Mouse (Mus musculus) left cerebral cortex, postnatal 10 days (tissue): ENCODE results near the gene Ddx42. TPM values are rescaled to one million over a fixed set of nuclear protein-coding genes. Genes with fewer than 3 reads are reported as not detected.

Experiments
- DNase-seq, 2 experiments: peaks; one replicate each; pipeline ENCODE4 v3.0.0; 2021 to 2022; ENCODE audit warnings: low spot score in 2 of 2, mixed read lengths in 1 of 2; ENCODE audit errors: extremely low spot score in 1 of 2
- intact Hi-C: fragments of 180-260 bp; cut with DNase I; formaldehyde crosslinking; loops from one replicate; pipeline ENCODE4 v1.15.1; 2025
- total RNA-seq, 2 experiments: library from RNA; stranded (reverse); gene quantifications; 2 replicates each; pipeline ENCODE4 v1.2.3; 2021

The Ddx42 gene
- 10 to 100 TPM; 67.9 to 72.7 TPM for total RNA-seq

DNA sequence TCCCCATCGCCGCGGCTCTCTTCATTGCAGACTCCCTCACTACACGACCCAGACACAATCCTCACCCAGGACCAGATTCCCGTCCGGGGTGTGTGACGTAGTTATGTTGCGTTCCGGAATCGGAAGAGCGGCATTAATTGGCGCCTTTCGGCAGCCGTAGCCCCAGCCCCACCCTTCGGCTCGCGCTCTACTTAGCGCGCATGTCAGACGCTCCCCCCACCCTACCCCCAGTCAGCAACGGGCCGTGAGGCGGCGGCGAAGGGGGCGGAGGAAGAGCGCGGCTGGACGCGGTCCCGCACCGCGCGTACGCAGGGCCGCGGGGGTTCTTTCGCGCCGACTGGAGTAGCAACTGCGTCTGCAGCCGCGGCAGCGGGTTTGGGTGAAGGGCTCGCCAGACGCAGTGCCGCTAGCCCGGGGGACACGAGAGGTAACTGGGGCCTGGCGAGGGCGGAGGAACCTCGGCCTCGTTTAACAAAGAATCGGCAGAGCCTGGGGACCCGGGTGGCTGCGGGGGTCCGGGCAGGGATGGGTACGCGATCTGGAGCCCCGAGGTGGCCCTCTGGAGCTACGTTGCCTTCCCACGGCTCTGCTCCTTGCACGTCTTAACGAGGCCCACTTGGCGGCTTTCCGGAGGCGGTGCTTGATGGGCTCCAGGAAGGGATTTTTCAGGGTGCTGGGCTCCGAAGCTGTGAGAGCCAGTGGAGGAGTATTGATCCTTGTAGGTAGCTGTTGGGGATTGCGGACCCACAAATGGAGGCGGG is at the start of gene Ddx42:
Gene Ddx42, plus strand, starts transcription at position 197 of the 761 bp plus-strand sequence.
- peak; percentile 90 to 96 for DNase-seq
- intact Hi-C loops, result no loop called here

DNA sequence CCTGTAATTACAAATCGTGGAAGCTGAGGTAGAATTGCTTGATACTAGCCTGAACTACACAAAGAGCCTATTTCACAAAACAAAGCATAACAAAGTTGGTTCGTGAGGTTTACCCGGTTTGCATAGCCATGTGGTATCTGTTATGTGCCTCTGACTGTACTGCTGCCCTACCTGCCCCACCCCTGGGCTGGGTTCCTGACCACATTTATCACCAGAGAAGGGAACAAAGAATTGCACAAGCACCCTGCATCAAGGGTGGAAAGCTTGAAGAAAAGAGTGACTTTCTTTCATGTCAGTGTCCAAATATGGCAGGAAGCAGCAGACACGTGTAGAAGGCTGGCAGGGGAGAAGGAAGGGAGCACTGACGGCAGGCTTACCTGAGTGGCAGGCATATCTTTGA is 49.3 kb upstream of the Ddx42 start:
- DNase-seq, result no peak
- intact Hi-C loops, result no loop called here

DNA sequence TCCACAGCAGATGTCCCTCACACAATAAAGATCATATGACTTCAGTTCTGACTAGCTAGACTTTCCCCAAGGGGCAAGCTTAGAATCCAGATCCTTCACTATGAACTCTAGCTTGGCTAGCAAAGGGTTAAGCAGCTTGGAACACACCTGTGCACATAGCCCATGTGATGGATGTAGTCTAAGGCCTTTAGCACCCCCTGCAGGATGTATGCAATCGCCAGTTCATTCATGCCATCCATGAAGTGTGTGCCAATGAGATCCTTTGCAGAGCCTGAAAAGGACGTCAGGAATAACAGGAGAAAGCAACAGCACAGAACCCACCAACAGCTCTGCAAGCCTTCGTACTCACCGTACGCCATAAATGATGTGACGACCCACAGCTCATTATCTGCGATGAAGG is 45.9 kb upstream of the Ddx42 start:
- no peak for DNase-seq
- intact Hi-C loops, result no loop called here

DNA sequence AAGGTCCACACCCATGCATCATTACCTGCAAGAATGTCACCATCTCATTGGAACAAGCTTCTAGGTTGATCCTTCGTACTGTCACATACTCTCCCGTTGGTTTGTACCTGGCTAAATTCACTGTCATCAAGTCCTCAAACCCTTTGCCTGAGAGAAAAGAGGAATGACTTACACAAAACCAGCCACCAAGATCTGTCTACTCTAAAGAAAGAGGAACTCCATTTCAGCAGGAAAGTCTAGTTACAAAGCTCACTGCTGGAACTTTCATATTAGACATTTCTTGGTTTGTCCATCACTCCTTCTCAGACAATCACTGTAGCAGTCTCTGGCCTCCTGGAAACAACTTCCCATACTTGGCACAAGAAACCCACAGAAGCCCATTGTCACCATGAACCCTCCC is 43.5 kb upstream of the Ddx42 start:
- intact Hi-C loops, result no loop called here
- DNase-seq, result no peak

DNA sequence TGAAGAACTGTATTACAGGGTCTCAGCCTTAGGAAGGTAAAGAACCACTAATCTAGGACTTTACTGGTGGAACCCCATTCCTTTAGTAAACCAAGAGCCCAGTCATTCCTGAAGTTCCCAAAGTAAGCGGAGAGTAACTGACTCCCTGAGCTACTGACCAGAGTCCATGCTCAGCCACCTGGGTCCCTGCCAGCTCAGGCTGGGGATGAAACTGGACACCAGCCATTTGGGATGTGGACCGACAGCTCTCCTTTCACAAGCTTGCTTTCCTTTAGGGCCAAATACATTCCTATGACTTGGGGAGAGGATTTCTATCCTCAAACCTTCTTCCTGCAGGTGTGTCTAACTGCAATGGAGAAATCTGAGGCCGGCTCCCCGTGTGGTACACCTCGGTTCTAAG is 42.4 kb upstream of the Ddx42 start:
- no peak for DNase-seq
- intact Hi-C loops, result no loop called here

DNA sequence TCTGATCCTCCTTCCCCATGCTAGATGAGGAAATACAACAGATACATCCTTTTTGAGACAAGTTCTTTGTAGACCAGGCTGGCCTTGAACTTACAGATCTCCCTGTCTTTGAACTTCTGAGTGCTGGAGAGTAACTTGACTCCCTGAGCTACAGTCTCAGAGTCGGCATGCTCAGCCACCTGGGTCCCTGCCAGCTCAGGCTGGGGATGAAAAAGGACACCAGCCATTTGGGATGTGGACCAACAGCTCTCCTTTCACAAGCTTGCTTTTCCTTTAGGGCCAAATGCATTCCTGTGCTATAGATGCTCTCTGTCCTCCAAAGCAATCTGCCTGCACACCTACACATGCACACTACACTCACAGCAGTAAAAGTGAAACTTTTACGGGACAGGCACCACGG is 41.6 kb upstream of the Ddx42 start:
- intact Hi-C loops, result no loop called here
- no peak for DNase-seq

DNA sequence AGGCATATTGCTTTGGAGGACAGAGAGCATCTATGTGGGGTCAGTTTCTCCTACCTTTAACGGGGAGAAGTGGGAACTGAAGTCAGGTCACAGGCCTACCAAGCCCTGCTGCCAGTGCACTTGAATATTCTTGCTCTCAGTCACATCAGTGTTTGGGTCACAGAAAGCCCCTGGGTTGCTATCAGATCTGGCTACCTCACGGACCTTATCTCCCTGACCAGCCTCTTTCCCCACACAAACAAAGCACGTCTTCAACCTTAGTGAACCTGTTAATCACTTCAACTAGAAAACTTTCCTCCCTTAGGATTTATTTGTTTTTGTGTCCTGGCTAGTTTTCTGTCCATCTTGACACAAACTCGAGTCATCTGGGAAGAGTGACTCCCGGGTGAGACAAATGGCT is 40.4 kb upstream of the Ddx42 start:
- intact Hi-C loops, result no loop called here
- no peak for DNase-seq

DNA sequence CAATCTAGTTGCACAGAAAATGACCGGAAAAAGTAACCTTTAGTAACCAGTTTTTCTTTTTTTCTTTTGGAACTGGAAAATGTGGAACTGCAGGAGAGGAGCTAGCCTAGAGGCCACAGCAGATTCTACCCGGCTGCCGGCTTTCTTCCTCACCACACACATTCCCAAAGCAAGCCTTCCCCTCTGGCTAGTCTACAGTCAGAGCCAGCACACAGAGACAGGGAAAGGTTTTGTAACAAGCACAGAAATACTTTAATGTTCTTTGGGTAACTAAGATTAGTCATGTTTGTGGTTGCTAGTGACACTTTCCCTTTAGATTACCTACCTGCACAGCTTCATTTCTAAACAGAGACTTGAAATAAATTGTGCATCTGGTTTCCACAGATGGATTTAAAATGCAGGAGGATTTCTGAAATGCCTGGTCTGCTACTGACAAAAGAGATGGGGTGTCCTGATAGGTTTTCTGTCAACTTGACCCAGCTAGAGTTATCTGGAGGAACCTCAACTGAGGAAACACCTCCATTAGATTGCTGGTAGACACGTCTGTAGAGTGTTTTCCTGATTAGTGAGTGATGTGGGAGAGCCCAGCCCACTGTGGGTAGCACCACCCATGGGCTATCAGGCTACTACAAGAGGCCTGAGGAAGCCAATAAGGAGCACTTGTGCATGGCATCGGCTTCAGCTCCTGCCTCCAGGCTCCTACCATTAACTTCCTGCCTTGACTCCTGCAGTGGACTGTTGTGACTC is 38.5 kb upstream of the Ddx42 start:
- no peak for DNase-seq
- intact Hi-C loops, result no loop called here

DNA sequence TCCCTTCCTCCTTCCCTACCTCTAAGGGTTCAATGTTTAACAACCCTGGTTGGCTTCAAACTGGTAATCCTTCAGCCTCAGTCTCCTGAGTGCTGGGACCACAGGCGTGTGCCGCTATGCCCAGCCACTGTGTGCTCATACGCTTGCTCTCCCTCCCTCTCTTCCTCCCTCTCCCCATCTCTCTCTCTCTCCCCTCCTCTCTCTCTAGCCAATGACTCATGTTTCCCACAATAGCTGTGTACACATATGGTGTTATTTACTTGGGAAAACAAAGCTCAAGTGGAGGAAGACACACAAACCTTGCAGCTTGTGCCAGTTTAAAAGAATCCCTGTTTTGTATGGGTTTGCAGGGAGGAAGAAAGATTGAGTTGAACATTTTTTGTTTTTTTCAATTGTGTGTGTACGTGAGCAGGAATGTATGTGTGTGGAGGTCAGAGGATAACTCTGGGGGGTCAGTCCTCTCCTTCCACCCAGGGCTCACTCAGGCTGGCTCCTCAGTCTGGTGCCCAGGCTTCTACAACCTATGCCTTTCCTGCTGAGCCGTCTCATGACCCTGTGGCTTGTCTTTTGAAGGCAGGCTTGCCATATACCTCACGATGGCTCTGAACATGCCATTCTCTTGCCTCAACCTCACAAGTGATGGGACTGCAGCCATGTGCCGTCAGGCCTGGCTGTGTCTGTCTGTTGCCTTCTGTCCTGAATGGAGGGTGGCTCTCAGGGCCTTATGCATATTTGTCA is 36.8 kb upstream of the Ddx42 start:
- intact Hi-C loops, result no loop called here
- DNase-seq, result no peak

DNA sequence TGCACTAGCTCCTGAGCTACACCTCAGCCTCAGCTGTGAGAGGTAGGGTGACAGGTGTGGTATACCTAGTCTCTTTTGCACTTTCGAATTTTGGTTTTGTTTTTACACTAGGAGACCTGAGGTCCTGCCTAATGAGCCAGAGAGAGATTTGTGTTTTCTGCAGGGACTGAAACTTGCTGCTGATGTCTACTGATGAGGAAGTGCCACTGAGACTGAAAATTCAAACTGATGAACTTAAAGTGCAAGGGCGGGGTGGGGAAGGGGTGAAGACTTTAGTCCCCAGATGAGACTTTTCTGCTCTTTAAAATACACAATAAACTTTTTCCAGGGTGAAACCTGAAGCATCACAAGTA is 36.3 kb upstream of the Ddx42 start:
- DNase-seq, result no peak
- intact Hi-C loops, result no loop called here

DNA sequence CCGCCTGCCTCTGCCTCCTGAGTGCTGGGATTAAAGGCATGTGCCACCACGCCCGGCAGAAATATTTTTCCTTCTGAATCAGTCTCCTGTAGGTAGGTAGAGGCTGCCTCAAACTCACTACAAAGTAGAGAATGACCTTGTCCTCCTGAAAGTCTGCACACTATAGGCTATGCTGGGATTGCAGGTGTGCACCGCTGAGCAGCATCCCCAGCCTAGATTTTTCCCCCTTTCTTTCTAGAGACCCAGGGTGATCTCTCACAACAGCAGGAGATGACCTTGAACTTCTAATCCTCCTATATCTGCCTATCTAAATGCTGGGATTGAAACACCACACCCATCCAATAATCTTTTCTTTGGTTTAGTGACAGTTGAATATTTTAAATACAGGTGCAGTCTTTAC is 29.4 kb upstream of the Ddx42 start:
- no peak for DNase-seq
- intact Hi-C loops, result no loop called here

DNA sequence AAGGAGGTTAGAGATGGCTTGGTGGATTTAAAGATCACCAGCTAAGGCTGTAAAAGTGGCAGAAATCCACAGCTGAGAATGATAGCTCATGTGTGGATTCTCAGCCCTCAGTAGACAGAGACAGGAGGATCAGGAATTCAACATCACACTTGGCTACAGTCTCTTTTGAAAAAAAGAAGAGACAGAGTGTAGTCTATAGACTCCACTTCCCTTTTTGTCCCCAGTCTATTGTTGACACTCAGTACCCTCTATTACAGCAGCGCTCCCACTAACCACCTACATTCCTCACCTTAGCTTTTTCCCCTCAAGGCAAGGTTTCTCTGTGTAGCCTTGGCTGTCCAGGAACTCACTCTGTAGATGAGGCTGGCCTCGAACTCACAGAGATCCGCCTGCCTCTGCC is 25.0 kb upstream of the Ddx42 start:
- intact Hi-C loops, result loop anchor here (2.0 kb wide), 1 partner anchor 31 kb away; the partner anchor contains the start of genes Gm10840 and Limd2
- DNase-seq, result no peak

DNA sequence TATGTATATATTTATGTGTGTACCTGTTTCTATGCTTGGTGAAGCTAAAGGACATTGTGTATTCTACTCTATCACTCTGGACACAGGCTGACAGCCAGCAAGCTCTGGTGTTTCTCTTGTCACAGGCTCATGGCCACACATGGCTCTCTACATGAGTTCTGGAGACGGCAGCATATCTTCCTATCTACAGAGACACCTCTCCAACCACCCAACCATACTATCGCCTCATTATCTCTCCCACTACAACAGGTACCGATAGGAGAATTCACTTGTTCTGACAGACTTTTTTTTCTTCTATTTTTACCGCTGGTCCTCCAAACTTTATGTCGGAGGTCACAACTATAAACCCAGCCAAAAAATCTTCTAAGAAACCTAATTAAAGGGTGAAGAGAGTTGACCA is 24.5 kb upstream of the Ddx42 start:
- no peak for DNase-seq
- intact Hi-C loops, result loop anchor here (2.0 kb wide), 1 partner anchor 31 kb away; the partner anchor contains the start of genes Gm10840 and Limd2

DNA sequence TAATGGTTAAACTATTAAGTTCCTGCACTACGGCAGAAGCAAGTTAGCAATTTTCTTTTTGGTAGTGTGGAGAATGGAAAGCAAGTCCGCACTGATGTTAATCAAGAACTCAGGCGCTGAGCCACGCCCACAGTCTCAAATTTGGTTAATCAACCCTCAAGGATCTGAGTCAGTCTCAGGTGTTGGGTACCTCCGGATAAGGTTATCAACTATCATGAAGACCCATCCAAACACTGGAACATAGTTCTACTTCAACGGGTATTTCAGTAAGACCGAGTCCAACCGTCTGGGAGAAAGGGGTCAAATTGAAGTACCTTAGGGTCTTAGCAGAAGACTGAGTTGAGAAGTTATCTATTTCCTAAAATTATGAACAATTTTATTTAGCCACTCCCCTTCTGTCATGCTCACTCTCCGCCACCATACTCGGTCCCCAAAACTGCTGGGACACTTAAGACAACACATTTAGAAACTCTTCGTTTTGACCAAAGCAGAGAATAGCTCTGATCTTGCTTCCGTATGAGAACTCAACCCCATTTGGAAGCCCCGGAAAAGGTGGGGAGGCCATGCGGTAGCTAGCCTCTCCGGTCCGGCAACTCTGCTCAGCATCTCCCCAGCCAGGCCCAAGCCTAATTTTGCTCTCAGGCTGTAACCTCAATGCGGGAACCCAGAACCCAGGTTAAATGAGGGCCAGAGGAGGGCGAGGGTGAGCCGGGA is 23.9 kb upstream of the Ddx42 start:
- no peak for DNase-seq
- intact Hi-C loops, result loop anchor here (2.0 kb wide), 1 partner anchor 32 kb away; the partner anchor contains the start of genes Gm10840 and Limd2

DNA sequence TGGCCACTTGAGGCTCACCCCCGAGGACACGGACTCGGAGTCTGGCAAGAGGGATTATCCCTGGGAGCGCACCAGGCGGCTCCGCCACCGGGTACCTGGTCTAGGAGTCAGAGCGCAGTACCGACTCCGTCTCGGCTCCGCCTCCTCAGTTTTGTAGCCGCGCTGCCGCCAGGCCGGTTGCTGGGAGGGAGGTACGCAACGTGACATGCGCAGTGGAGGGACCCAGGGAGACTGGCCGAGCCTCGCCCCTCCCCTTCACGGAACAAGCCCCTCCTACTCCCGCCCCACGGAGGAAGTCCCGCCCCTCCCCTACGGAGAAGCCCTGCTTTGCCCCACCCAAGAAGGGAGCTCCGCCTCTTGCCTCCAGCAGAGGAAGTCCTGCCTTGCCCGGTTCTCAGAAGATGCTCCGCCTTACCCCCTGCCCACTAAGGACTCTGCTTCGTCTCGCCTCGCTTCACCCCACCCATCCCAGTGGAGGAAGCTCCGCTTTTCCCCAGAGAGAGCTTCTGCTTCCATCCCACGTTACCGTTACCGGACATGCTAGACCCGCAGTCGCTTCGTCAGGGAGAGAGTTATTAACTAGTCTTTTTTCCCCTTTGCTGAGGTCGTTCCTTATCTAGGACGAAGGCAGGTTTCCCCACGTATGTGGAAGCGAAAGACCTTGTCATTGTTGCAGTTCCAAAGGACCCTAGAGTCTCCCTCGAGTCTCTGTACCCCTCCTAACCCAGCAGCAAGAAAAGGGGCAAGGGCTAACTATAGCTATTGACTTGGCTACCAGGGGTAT is 23.2 kb upstream of the Ddx42 start:
- intact Hi-C loops, result loop anchor here (2.0 kb wide), 1 partner anchor 33 kb away; the partner anchor contains the start of genes Gm10840 and Limd2
- peak; percentile 94 to 98 for DNase-seq

DNA sequence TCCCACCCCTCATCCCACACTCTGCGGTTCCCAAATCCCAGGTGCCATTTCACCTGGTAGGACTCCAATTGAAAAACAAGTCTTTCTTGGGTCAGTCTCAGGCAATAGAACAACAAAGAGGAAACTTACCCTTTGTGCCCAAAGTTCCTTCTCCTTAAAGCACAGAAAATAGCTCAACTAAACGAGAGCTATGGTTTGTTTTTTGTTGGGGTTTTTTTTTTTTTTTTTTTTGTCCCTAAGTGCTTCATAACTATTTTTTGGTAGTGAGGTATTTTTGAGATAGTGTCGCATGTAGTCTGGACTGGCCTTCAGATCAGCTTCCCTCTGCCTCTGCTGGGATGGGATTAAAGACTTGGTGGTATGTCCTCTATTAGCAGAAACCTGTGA is 22.6 kb upstream of the Ddx42 start:
- intact Hi-C loops, result no loop called here
- DNase-seq, result no peak

DNA sequence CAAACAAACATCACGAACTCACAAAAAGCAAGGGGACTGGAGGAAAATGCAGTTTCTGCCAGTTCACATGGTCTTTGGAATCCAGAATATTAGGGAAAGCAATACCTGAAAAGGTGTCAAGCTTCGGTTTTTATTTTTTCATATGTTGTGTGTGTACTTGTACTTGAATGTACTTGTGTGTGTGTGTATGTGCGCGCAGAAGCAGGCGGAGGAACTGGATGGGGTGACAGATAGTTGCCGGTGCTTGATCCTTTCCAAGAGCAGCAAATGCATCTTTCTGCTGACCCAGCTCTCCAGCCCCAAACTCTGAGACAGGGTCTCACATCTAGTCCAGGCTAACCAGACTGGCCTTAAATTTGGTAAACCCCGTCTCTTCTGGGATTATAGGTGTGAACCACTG is 21.8 kb upstream of the Ddx42 start:
- intact Hi-C loops, result no loop called here
- DNase-seq, result no peak

DNA sequence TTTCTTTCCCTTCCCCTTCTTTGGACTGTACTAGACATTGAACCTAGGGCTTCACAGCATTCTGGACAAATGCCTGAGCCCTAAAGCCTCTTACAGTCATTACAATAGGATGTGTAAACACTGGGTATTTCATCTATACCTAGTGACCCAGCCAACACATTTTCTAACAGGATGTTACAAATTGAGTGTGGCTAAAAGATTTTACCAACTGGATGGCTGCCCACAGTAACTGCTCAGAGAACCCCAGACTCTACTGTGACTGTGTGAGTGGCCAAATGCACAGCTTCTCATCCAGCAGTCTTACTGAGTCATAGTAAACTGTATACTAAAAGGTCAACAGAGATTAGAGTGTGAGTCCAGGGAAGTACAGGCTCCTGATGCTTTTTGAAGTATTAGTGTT is 21.4 kb upstream of the Ddx42 start:
- DNase-seq, result no peak
- intact Hi-C loops, result no loop called here
